Mouse (Mus musculus) liver, adult 2 months (tissue): Measurements from ENCODE around the gene Naa40. TPM values are rescaled to one million over a fixed set of nuclear protein-coding genes. Genes with fewer than 3 reads are reported as not detected.

ENCODE experiments used
- DNase-seq: peaks from one replicate; pipeline ENCODE4 v3.0.0-alpha.2; 2011; ENCODE audit warnings: low read depth, low spot score; ENCODE audit errors: extremely low read depth
- H3K27ac ChIP-seq: fragments of 200-500 bp; replicated peaks from 2 replicates; pipeline ENCODE4 v1.5.1; 2012; ENCODE audit warnings: low read depth, mild to moderate bottlenecking, control low read depth, inconsistent platforms, low read length; ENCODE audit not compliant: insufficient read depth
- H3K27me3 ChIP-seq: fragments of 200-500 bp; 2 replicates; pipeline ENCODE4 v1.6.1; 2012; ENCODE audit warnings: mild to moderate bottlenecking, moderate library complexity, low read length, inconsistent platforms; ENCODE audit not compliant: control insufficient read depth, insufficient read depth
- H3K36me3 ChIP-seq: fragments of 200-500 bp; 2 replicates; pipeline ENCODE4 v1.6.1; 2012; ENCODE audit warnings: low read length, inconsistent platforms; ENCODE audit not compliant: control insufficient read depth, insufficient read depth
- H3K4me1 ChIP-seq: fragments of 200-500 bp; 2 replicates; pipeline ENCODE4 v1.6.1; 2011; ENCODE audit warnings: low read length; ENCODE audit not compliant: control insufficient read depth, insufficient read depth
- H3K4me3 ChIP-seq: fragments of 200-500 bp; 2 replicates; pipeline ENCODE4 v1.5.1; 2011; ENCODE audit warnings: low read depth, mild to moderate bottlenecking, control low read depth, low read length, moderate library complexity; ENCODE audit not compliant: insufficient read depth
- H3K79me2 ChIP-seq: fragments of 200-500 bp; 2 replicates; pipeline ENCODE4 v1.6.1; 2012; ENCODE audit warnings: inconsistent platforms, mild to moderate bottlenecking, low read length, moderate library complexity; ENCODE audit not compliant: control insufficient read depth, insufficient read depth
- H3K9ac ChIP-seq: fragments of 200-500 bp; 2 replicates; pipeline ENCODE4 v1.6.1; 2012; ENCODE audit warnings: low read depth, mild to moderate bottlenecking, control low read depth, inconsistent platforms, low read length
- CTCF ChIP-seq: fragments of 200-500 bp; IDR thresholded peaks from 2 replicates; pipeline ENCODE4 v1.5.1; 2011; ENCODE audit warnings: low read depth, low read length, control low read depth
- POLR2A ChIP-seq: fragments of 200-500 bp; IDR thresholded peaks from 2 replicates; pipeline ENCODE4 v1.6.1; 2011; ENCODE audit warnings: low read length, control low read depth; ENCODE audit not compliant: insufficient read depth; ENCODE audit errors: extremely low read depth
- WGBS: fragments of 180-500 bp; shearing (Covaris S2); methylation state at CpG from one replicate; pipeline ENCODE4 v1.1.7; 2018; 5-methylcytosine and 5-hydroxymethylcytosine counted together
- polyA plus RNA-seq: library from polyadenylated mRNA; depleted of rRNA; stranded (reverse); fragments of >200 nt; gene quantifications from 2 replicates; pipeline ENCODE4 v1.2.3, GENCODE M21; 2012
- total RNA-seq: library from RNA; depleted of rRNA; stranded (reverse); fragments of >200 nt; gene quantifications from 2 replicates; pipeline ENCODE4 v1.2.3, GENCODE M21; 2014

Naa40 gene
- total and polyA plus RNA-seq, 2 experiments: 5.3 to 9.7 TPM

DNA sequence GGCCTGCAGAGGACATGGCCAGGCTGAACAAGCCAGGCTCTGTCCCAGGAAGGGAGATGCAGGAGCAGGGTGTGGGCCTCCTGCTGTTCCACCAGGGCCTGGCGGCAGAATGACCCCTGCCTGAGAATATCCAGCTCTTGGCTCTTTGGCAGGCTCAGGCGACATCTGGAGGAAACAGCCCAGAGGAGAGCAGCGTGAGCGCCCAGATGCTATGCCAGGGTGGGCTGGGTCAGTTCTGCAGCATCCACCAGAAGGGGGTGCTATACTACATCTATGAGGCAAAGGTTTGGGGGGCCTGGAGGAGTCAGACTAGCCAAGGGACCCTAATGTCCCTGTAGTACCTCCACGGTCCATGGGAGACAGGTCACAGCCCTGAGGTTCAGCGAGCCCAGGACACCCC is 38.1 kb upstream of the Naa40 start:
- Histone ChIP-seq H3K36me3 (peaks cover 14% of the 10 kb centered on the region; the same call in 1 of the 2 replicates), H3K4me3 (no peak overlapping the region), H3K4me1 (no peaks in the 10 kb centered on the region), H3K27me3 (no peaks in the 10 kb centered on the region), H3K79me2 (no peaks in the 10 kb centered on the region), H3K27ac (no peak overlapping the region), H3K9ac (no peak overlapping the region)
- DNase-seq: no peak
- WGBS: 66% methylated on average over 6 of the region's 6 CpGs
- TF ChIP-seq CTCF (peak; percentile 65), POLR2A (no peak)

DNA sequence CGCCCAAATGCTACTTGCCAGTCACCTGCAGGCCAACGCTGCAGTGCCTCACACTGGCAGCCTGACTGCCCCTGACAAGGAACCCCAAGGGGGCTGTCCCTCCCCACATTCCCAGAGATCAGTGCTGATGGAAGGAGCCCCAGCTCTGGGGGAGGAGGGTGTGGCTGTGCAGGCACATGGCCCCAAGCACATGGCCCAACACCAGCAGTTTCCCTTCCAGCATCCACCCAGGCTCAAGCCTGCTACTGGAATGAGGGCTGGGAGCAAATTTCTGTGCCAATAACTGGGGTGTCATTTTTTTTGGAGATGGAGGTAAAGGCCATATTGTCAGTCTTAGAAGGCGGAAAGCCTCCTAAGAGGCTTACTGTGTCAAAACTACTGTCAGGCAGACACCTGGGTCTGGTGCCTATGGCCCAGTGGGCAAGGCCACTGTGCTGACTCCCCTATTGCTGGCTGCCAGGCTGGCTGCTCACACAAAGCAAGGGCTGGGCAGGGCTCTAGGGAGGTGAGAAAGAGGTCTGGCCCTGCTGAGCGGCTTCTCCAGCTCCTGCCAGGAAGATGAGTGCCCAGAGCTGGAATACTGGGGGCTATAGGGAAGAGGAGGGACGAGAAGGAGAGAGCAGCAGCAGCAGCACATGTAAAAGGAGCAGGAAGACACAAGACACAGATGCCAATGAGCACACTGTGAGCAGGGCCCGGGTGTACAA is 37.4 kb upstream of the Naa40 start:
- TF ChIP-seq POLR2A: no peak
- no peak for TF ChIP-seq CTCF
- Histone ChIP-seq H3K4me1 (no peaks in the 10 kb centered on the region), H3K79me2 (no peaks in the 10 kb centered on the region), H3K36me3 (peaks cover 6% of the 10 kb centered on the region; the same call in 1 of the 2 replicates), H3K9ac (no peak overlapping the region), H3K27me3 (no peaks in the 10 kb centered on the region), H3K27ac (no peak overlapping the region), H3K4me3 (no peak overlapping the region)
- no peak for DNase-seq
- WGBS: 86% methylated on average over 6 of the region's 6 CpGs

DNA sequence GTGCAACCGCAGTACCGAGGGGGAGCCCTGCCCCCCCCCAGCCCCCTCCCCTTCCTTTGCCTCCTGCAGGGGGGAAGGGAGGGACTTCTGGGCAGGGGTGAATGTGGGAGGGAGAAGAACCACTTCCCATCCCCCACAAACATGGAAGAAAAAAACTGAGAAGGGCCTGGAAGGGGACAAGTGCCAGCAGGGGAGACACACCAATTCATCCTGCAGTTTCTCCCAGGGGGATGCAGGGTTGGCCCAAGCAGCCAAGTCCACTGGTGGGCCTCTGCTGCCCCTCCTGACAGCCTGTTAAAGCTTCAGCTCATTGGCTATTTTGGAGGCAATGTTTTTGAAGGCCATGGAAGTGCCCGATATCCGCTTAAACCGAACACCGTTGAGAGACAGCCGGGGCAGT is 35.8 kb upstream of the Naa40 start:
- H3K36me3 ChIP-seq: peaks cover 2% of the 10 kb centered on the region; the same call in 1 of the 2 replicates
- H3K4me1 ChIP-seq: no peaks in the 10 kb centered on the region
- WGBS: 90% methylated on average over 6 of the region's 7 CpGs

DNA sequence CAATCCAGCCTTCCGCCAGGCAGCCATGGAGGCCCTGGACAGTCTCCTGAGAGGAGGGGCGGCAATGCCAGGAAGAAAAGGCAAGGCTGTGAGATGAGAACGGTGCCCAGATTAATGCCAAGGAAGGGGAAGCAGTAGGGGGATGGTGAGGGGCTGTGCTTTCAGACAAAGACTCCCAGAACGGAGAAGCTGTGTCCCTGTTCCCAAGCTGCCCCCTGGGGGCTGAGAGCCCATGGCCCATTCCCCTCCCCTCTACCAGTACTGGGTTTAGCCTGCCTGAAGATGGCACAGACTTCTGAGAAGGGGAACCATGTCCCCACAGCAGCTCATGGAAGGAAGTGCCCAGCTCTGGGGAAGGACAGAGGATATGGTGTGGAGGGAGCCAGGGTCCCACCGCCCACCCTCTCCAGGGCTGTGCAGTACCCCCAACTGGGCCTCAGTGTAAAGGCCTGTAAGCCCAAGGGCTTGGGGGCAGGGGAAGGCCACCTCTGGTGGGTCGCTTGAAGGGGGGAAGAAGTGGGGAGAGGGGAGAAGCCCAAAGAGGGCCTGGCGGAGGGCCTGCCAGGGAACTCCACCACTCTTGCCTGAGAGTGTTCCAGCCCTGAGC is 35.2 kb upstream of the Naa40 start:
- no peak for TF ChIP-seq POLR2A
- no peak for TF ChIP-seq CTCF
- Histone ChIP-seq H3K79me2 (no peaks in the 10 kb centered on the region), H3K27me3 (no peaks in the 10 kb centered on the region), H3K9ac (no peak overlapping the region), H3K27ac (no peak overlapping the region), H3K4me3 (no peak overlapping the region), H3K4me1 (no peaks in the 10 kb centered on the region), H3K36me3 (peaks cover 2% of the 10 kb centered on the region; the same call in 1 of the 2 replicates)
- no peak for DNase-seq
- 94% methylated on average over 7 of the region's 7 CpGs for WGBS

More for the DNA sequence above, 35.8 kb upstream of the Naa40 start:
- H3K9ac ChIP-seq: no peak overlapping the region
- no peak overlapping the region for H3K27ac ChIP-seq
- H3K4me3 ChIP-seq: no peak overlapping the region
- no peaks in the 10 kb centered on the region for H3K27me3 ChIP-seq
- no peaks in the 10 kb centered on the region for H3K79me2 ChIP-seq
- DNase-seq: no peak
- no peak for TF ChIP-seq POLR2A
- TF ChIP-seq CTCF: no peak

DNA sequence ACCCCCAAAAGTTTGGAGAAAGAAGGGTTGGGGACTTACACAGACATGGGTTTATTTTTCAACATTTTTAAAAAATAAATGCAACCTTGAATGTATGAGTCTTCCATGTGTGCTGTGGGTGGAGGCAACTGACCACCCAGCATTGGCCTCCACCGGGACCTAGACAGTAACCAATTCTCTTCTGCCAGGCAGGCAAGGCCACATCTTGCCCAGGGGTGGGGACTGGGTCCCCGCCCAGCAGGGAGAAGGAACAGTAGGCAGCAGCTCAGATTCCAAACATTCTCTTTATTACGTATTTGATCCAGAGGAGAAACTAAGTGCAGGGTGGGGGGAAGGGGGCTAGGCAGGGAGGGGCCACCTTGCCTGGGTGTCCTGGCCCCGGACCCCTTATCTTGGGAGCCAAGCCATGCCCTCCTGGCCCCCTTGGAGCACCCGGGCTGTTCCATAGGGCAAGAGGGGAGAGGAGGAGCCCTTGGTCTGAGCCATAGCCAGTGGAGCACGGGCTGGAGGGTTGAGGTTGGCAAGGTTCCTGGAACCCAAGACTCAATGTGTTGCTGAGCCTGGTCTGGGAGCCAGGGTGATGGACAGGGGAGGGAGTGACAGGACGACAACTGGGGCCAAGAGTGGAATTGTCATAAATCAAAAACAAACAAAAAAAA is 34.3 kb upstream of the Naa40 start:
- Histone ChIP-seq H3K79me2 (no peaks in the 10 kb centered on the region), H3K36me3 (peaks cover 2% of the 10 kb centered on the region; the same call in 1 of the 2 replicates), H3K4me1 (no peaks in the 10 kb centered on the region), H3K27ac (no peak overlapping the region), H3K9ac (no peak overlapping the region), H3K27me3 (no peaks in the 10 kb centered on the region), H3K4me3 (no peak overlapping the region)
- DNase-seq: no peak
- no peak for TF ChIP-seq CTCF
- TF ChIP-seq POLR2A: no peak
- 71% methylated on average over 7 of the region's 7 CpGs for WGBS
